Mouse (Mus musculus): Measurements from ENCODE around the gene Prkaa1. TPM values are rescaled to one million over a fixed set of nuclear protein-coding genes. Genes with fewer than 3 reads are reported as not detected.
"Not testable (repeated sequence)": the region's sequence is repeated elsewhere in the genome, so short reads cannot be mapped to it uniquely, and the experiment has no call there.

Gene Prkaa1
- polyA plus RNA-seq, 1 experiment: 3.0 TPM

GRCm38 (mm10) chr15:5128176-5128940, 15.3 kb upstream of the Prkaa1 start:
- H3K27ac ChIP-seq (ENCODE audit: insufficient read depth, low read length): no peak overlapping the region
- no peaks in the 10 kb centered on the region for H3K27me3 ChIP-seq (ENCODE audit: control insufficient read depth, insufficient read depth, low read length)
- 59% methylated on average over 5 of the region's 5 CpGs for WGBS
- no peaks in the 10 kb centered on the region for H3K4me1 ChIP-seq (ENCODE audit: control insufficient read depth, insufficient read depth, insufficient read length)
- H3K36me3 ChIP-seq (ENCODE audit: control insufficient read depth, insufficient read depth, low read length): peaks cover 4% of the 10 kb centered on the region; the same call in 1 of the 2 replicates
- DNase-seq (ENCODE audit: low read depth in 1 of 2, low spot score in 2 of 2): no peak
- H3K4me3 ChIP-seq (ENCODE audit: extremely low read depth, insufficient read depth, insufficient read length): no peak overlapping the region
- no peak for TF ChIP-seq POLR2A (IDR thresholded peaks at IDR 0.05; ENCODE audit: low read depth, low read length)
- TF ChIP-seq CTCF (IDR thresholded peaks at IDR 0.05; ENCODE audit: extremely low read depth, insufficient read depth, insufficient read length, insufficient replicate concordance): no peak

- H3K36me3 ChIP-seq (ENCODE audit: control insufficient read depth, insufficient read depth, low read length): peaks cover 3% of the 10 kb centered on the region; the same call in 1 of the 2 replicates
- WGBS: 94% methylated on average over 12 of the region's 12 CpGs
- DNase-seq (ENCODE audit: low read depth in 1 of 2, low spot score in 2 of 2): no peak
- TF ChIP-seq CTCF (IDR thresholded peaks at IDR 0.05; ENCODE audit: extremely low read depth, insufficient read depth, insufficient read length, insufficient replicate concordance) (no peak), POLR2A (IDR thresholded peaks at IDR 0.05; ENCODE audit: low read depth, low read length) (no peak)
- no peaks in the 10 kb centered on the region for H3K4me1 ChIP-seq (ENCODE audit: control insufficient read depth, insufficient read depth, insufficient read length)
- no peak overlapping the region for H3K4me3 ChIP-seq (ENCODE audit: extremely low read depth, insufficient read depth, insufficient read length)
- no peaks in the 10 kb centered on the region for H3K27me3 ChIP-seq (ENCODE audit: control insufficient read depth, insufficient read depth, low read length)
- no peak overlapping the region for H3K27ac ChIP-seq (ENCODE audit: insufficient read depth, low read length)
Measured at GRCm38 (mm10) chr15:5129111-5129805, 14.4 kb upstream of the Prkaa1 start.

- H3K27me3 ChIP-seq (ENCODE audit: control insufficient read depth, insufficient read depth, low read length); H3K36me3 ChIP-seq (ENCODE audit: control insufficient read depth, insufficient read depth, low read length); H3K4me1 ChIP-seq (ENCODE audit: control insufficient read depth, insufficient read depth, insufficient read length); H3K4me3 ChIP-seq (ENCODE audit: extremely low read depth, insufficient read depth, insufficient read length); H3K27ac ChIP-seq (ENCODE audit: insufficient read depth, low read length); DNase-seq (ENCODE audit: low read depth in 1 of 2, low spot score in 2 of 2): not testable (repeated sequence)
- 77% methylated on average over 14 of the region's 14 CpGs for WGBS
Measured at GRCm38 (mm10) chr15:5130887-5131668, 12.6 kb upstream of the Prkaa1 start.

GRCm38 (mm10) chr15:5133301-5133700, 10.4 kb upstream of the Prkaa1 start:
- no peak overlapping the region for H3K4me3 ChIP-seq (ENCODE audit: extremely low read depth, insufficient read depth, insufficient read length)
- no peak overlapping the region for H3K27ac ChIP-seq (ENCODE audit: insufficient read depth, low read length)
- no peak for DNase-seq (ENCODE audit: low read depth in 1 of 2, low spot score in 2 of 2)
- no peak for TF ChIP-seq CTCF (IDR thresholded peaks at IDR 0.05; ENCODE audit: extremely low read depth, insufficient read depth, insufficient read length, insufficient replicate concordance)
- no peak for TF ChIP-seq POLR2A (IDR thresholded peaks at IDR 0.05; ENCODE audit: low read depth, low read length)
- H3K4me1 ChIP-seq (ENCODE audit: control insufficient read depth, insufficient read depth, insufficient read length): no peaks in the 10 kb centered on the region
- no peaks in the 10 kb centered on the region for H3K27me3 ChIP-seq (ENCODE audit: control insufficient read depth, insufficient read depth, low read length)
- WGBS: 88% methylated on average over 3 of the region's 3 CpGs
- no peaks in the 10 kb centered on the region for H3K36me3 ChIP-seq (ENCODE audit: control insufficient read depth, insufficient read depth, low read length)

- Histone ChIP-seq H3K4me1 (ENCODE audit: control insufficient read depth, insufficient read depth, insufficient read length) (no peaks in the 10 kb centered on the region), H3K27me3 (ENCODE audit: control insufficient read depth, insufficient read depth, low read length) (no peaks in the 10 kb centered on the region), H3K36me3 (ENCODE audit: control insufficient read depth, insufficient read depth, low read length) (no peaks in the 10 kb centered on the region), H3K27ac (ENCODE audit: insufficient read depth, low read length) (no peak overlapping the region), H3K4me3 (ENCODE audit: extremely low read depth, insufficient read depth, insufficient read length) (no peak overlapping the region)
- no peak for DNase-seq (ENCODE audit: low read depth in 1 of 2, low spot score in 2 of 2)
- TF ChIP-seq CTCF (IDR thresholded peaks at IDR 0.05; ENCODE audit: extremely low read depth, insufficient read depth, insufficient read length, insufficient replicate concordance) (no peak), POLR2A (IDR thresholded peaks at IDR 0.05; ENCODE audit: low read depth, low read length) (no peak)
- 91% methylated on average over 3 of the region's 3 CpGs for WGBS
Measured at GRCm38 (mm10) chr15:5134179-5134578, 9.5 kb upstream of the Prkaa1 start.

- no peaks in the 10 kb centered on the region for H3K27me3 ChIP-seq (ENCODE audit: control insufficient read depth, insufficient read depth, low read length)
- WGBS: 81% methylated on average over 8 of the region's 8 CpGs
- no peaks in the 10 kb centered on the region for H3K4me1 ChIP-seq (ENCODE audit: control insufficient read depth, insufficient read depth, insufficient read length)
- H3K27ac ChIP-seq (ENCODE audit: insufficient read depth, low read length): no peak overlapping the region
- no peaks in the 10 kb centered on the region for H3K36me3 ChIP-seq (ENCODE audit: control insufficient read depth, insufficient read depth, low read length)
- no peak overlapping the region for H3K4me3 ChIP-seq (ENCODE audit: extremely low read depth, insufficient read depth, insufficient read length)
- TF ChIP-seq POLR2A (IDR thresholded peaks at IDR 0.05; ENCODE audit: low read depth, low read length) (no peak), CTCF (IDR thresholded peaks at IDR 0.05; ENCODE audit: extremely low read depth, insufficient read depth, insufficient read length, insufficient replicate concordance) (no peak)
- DNase-seq (ENCODE audit: low read depth in 1 of 2, low spot score in 2 of 2): no peak
Measured at GRCm38 (mm10) chr15:5134945-5135483, 8.6 kb upstream of the Prkaa1 start.
